13 mouse cellular contexts compared by ENCODE assay signal in the genomic region with DNA sequence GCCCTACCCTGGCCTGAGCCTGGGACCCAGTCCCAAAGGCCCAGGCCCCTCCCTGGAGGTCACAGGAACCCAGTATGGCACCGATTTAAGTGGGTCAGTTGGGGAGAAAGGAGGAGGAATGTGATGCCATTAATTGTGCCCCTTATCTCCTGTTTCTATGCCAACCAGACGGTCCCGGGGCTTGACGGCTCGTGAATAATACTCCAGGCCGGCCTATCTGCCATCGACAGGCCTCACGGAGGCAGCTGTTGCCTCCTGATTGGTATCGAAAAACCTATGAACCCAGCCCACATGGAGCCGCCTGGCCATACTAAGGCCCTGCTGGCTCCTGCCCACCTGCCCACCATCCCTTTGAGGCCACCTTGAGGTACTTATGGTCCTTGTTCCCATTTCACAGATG. TPM values are rescaled to one million over a fixed set of nuclear protein-coding genes. Genes with fewer than 3 reads are reported as not detected.
DNase-seq lines count a peak whose midpoint lies in the region; ATAC-seq and TF ChIP-seq lines count a peak whose summit lies in the region.
"Had no signal": no experiment of that assay in that cellular context is flagged by ENCODE, and none has a peak within 500 bp of the region (broad histone marks: within the 10 kb centered on the region; RNA-seq: fewer than 3 reads in every experiment).

No protein-coding gene starts in this region.

- H3K9me3 ChIP-seq in hindbrain, embryonic 10.5 days: no peaks in the 10 kb centered on the region
- H3K9me3 ChIP-seq in hindbrain, embryonic 13.5 days: no peaks in the 10 kb centered on the region

- H3K4me3 ChIP-seq in hindbrain, embryonic 10.5 days: no peak overlapping the region
- no peak overlapping the region for H3K4me3 ChIP-seq in hindbrain, embryonic 13.5 days
- no peak overlapping the region for H3K4me3 ChIP-seq in bone marrow, adult 2 months (replicated peaks; ENCODE audit: control insufficient read depth, low read depth, low read length)

- H3K36me3 ChIP-seq in hindbrain, embryonic 10.5 days: no peaks in the 10 kb centered on the region
- no peaks in the 10 kb centered on the region for H3K36me3 ChIP-seq in hindbrain, embryonic 13.5 days

- ATAC-seq in hindbrain, embryonic 13.5 days (ENCODE audit: low FRiP score): no peak
- ATAC-seq in erythroid progenitor cell, adult 5-6 weeks (replicated peaks; ENCODE audit: low FRiP score, poor library complexity, severe bottlenecking): peak; percentile 53
- ATAC-seq in megakaryocyte-erythroid progenitor cell, adult 5-6 weeks (replicated peaks; ENCODE audit: low FRiP score, low TSS enrichment, poor library complexity, severe bottlenecking): peak; percentile 53
- no peak for ATAC-seq in monocyte, adult 5-6 weeks (replicated peaks; ENCODE audit: insufficient number of reproducible peaks, low FRiP score, low TSS enrichment, poor library complexity, severe bottlenecking)

- H3K27ac ChIP-seq in hindbrain, embryonic 10.5 days: 0 out of 2 replicates have a peak overlapping the region, but pooled peaks have one; percentile 13
- H3K27ac ChIP-seq in hindbrain, embryonic 13.5 days: no peak overlapping the region
- H3K27ac ChIP-seq in bone marrow, adult 2 months (ENCODE audit: control insufficient read depth, insufficient read depth, low read depth, low read length, poor library complexity): peak overlapping the region; percentile 94

- H3K4me1 ChIP-seq in hindbrain, embryonic 10.5 days (replicated peaks): peaks cover 96% of the 10 kb centered on the region
- peaks cover 75% of the 10 kb centered on the region for H3K4me1 ChIP-seq in hindbrain, embryonic 13.5 days (replicated peaks)
- H3K4me1 ChIP-seq in bone marrow, adult 2 months (ENCODE audit: control insufficient read depth, insufficient read depth, low read length): peaks cover 3% of the 10 kb centered on the region; the same call in 1 of the 2 replicates

- H3K4me2 ChIP-seq in hindbrain, embryonic 13.5 days: no peak overlapping the region

- 0 out of 2 replicates have a peak, but pooled peaks have one; percentile 6 for TF ChIP-seq POLR2A in bone marrow, adult 2 months (IDR thresholded peaks at IDR 0.05; ENCODE audit: borderline replicate concordance, control insufficient read depth, low read depth, low read length)

- peaks cover 74% of the 10 kb centered on the region for H3K27me3 ChIP-seq in hindbrain, embryonic 10.5 days (ENCODE audit: insufficient read depth, poor library complexity, severe bottlenecking)
- H3K27me3 ChIP-seq in hindbrain, embryonic 13.5 days: peaks cover 54% of the 10 kb centered on the region

- 87% methylated on average over 10 of the region's 10 CpGs for WGBS in hindbrain, embryonic 10.5 days
- WGBS in hindbrain, embryonic 13.5 days: 74% methylated on average over 10 of the region's 10 CpGs
- WGBS in bone marrow, adult 2 months: 69% methylated on average over 10 of the region's 10 CpGs

- DNase-seq in hindbrain, embryonic 10.5 days (ENCODE audit: low spot score): no peak
- no peak for DNase-seq in thymus, postnatal 36 days
- no peak for DNase-seq in cerebellum, adult 18-20 months
- DNase-seq: cerebellum, adult 9-10 months; heart, postnatal 36 days; kidney, adult 8-10 months; layer of hippocampus, adult 9-11 months; lung, postnatal 4 days had no signal

- TF ChIP-seq CTCF in bone marrow, adult 2 months (IDR thresholded peaks at IDR 0.05; ENCODE audit: control insufficient read depth, insufficient read depth, low read length): no peak

- H3K9ac ChIP-seq in hindbrain, embryonic 13.5 days: no peak overlapping the region

RNA-seq across cellular contexts. Expression of gene Zfpm1, which starts 5.0 kb away (rescaled TPM):
- polyA plus RNA-seq in hindbrain, embryonic 10.5 days (2016; fragmentation: Nextera tagmentation; extraction: Ambion mirVana): 1.6 and 2.4 TPM in 2 replicates
- polyA plus RNA-seq in hindbrain, embryonic 13.5 days (2015; fragmentation: Nextera tagmentation; extraction: Ambion mirVana): 1.4 and 1.5 TPM in 2 replicates
- 125 and 324 TPM in 2 replicates for polyA plus RNA-seq in bone marrow, adult 2 months (2011; ENCODE audit: insufficient read depth, insufficient read length, low replicate concordance, missing spikeins)
- total RNA-seq in erythroid progenitor cell, adult 5-6 weeks (2015; ENCODE audit: low replicate concordance): 176 and 254 TPM in 2 replicates
- 303 and 467 TPM in 2 replicates for total RNA-seq in erythroid progenitor cell, adult 5-6 weeks (2017; ENCODE audit: low replicate concordance)
- total RNA-seq in megakaryocyte-erythroid progenitor cell, adult 5-6 weeks (2014; fragmentation: Nextera tagmentation): 188 and 219 TPM in 2 replicates
- 43.8 and 102 TPM in 2 replicates for total RNA-seq in megakaryocyte-erythroid progenitor cell, adult 5-6 weeks (2017)
- 7.9 to 23.3 TPM (median 10.3 TPM) in 3 replicates for total RNA-seq in monocyte, adult 5-6 weeks (2017)

Comparison
In these comparisons a context has a peak if more than half of its experiments do, and no peak if none do; other contexts are left out.
1. ATAC-seq: peak in erythroid progenitor cell, adult 5-6 weeks (single experiment) and megakaryocyte-erythroid progenitor cell, adult 5-6 weeks (single experiment); none in hindbrain, embryonic 13.5 days (single experiment) and monocyte, adult 5-6 weeks (single experiment).